ENCODE assay signal across 26 mouse cellular contexts in the genomic region with DNA sequence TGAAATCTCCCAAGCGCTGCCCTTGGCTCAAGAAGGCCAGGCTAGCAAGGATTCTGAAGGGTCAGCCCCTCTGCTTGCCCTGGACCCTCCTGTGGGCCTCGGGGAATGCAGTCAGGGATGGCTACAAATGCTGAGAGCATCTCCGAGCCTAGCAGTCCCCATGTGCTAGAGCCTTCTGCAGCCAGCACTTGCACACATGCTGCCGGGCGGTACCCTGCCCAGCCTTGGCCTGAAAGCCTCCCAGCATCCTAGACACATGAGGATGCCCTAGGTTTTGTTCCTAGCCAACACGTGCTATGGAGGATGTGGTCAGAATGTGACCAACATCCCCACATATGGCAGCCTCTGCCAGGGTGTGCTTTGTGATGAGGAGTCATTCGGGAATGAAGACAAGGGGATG. TPM values are rescaled to one million over a fixed set of nuclear protein-coding genes. Genes with fewer than 3 reads are reported as not detected.
DNase-seq lines count a peak whose midpoint lies in the region; ATAC-seq and TF ChIP-seq lines count a peak whose summit lies in the region.
"Had no signal": no experiment of that assay in that cellular context is flagged by ENCODE, and none has a peak within 500 bp of the region (broad histone marks: within the 10 kb centered on the region; RNA-seq: fewer than 3 reads in every experiment).

No protein-coding gene starts in this region.

- intact Hi-C loops in left cerebral cortex, postnatal 25 days (cut with DNase I) = no loop called here

- peak; percentile 24 for TF ChIP-seq POLR2A in myocyte (IDR thresholded peaks at IDR 0.05; ENCODE audit: insufficient read length, low read depth)

- no peak overlapping the region for H3K4me3 ChIP-seq in midbrain, embryonic 10.5 days
- no peak overlapping the region for H3K4me3 ChIP-seq in midbrain, embryonic 16.5 days (ENCODE audit: low read depth, low read length)
- H3K4me3 ChIP-seq in myocyte = no peak overlapping the region
- H3K4me3 ChIP-seq: embryonic facial prominence, embryonic 12.5 days; embryonic facial prominence, embryonic 15.5 days; forebrain, embryonic 13.5 days; heart, adult 2 months; heart, embryonic 10.5 days; heart, embryonic 13.5 days; hindbrain, embryonic 12.5 days; hindbrain, embryonic 15.5 days; intestine, embryonic 15.5 days had no signal

- DNase-seq in cerebellum, postnatal 25 days = peak; percentile 52 to 54
- no peak for DNase-seq in cerebellum, adult 9-10 months
- no peak for DNase-seq in midbrain, embryonic 10.5 days (ENCODE audit: low spot score)
- no peak for DNase-seq in left cerebral cortex, postnatal 25 days (ENCODE audit: low spot score in 2 of 2)
- DNase-seq: adrenal gland, adult 2 months; adrenal gland, postnatal 14 days; cerebellum, adult 11 months; gastrocnemius, postnatal 10 days; gastrocnemius, postnatal 36 days; heart, adult 2 months; heart, postnatal 14 days; heart, postnatal 4 days had no signal

- peaks cover 20% of the 10 kb centered on the region for H3K27me3 ChIP-seq in midbrain, embryonic 10.5 days (ENCODE audit: low read depth, poor library complexity, severe bottlenecking)
- no peaks in the 10 kb centered on the region for H3K27me3 ChIP-seq in midbrain, embryonic 16.5 days (ENCODE audit: control insufficient read depth, insufficient read depth, low read depth, low read length)
- H3K27me3 ChIP-seq in myocyte (ENCODE audit: control insufficient read depth, insufficient read depth, insufficient read length) = no peaks in the 10 kb centered on the region
- H3K27me3 ChIP-seq: embryonic facial prominence, embryonic 15.5 days; hindbrain, embryonic 15.5 days; intestine, embryonic 15.5 days had no signal

- no peak overlapping the region for H3ac ChIP-seq in myocyte (ENCODE audit: control insufficient read depth, insufficient read length)

- no peaks in the 10 kb centered on the region for H3K9me3 ChIP-seq in midbrain, embryonic 10.5 days (replicated peaks)
- H3K9me3 ChIP-seq in midbrain, embryonic 16.5 days (replicated peaks; ENCODE audit: control insufficient read depth, low read length, poor library complexity, severe bottlenecking) = no peaks in the 10 kb centered on the region; the same call in 1 of the 2 replicates
- H3K9me3 ChIP-seq: embryonic facial prominence, embryonic 12.5 days; embryonic facial prominence, embryonic 15.5 days; forebrain, embryonic 13.5 days; heart, embryonic 10.5 days; heart, embryonic 13.5 days; hindbrain, embryonic 12.5 days; hindbrain, embryonic 15.5 days; intestine, embryonic 15.5 days had no signal

- no peak overlapping the region for H3K9ac ChIP-seq in midbrain, embryonic 16.5 days (ENCODE audit: low read depth, low read length)
- H3K9ac ChIP-seq: embryonic facial prominence, embryonic 12.5 days; embryonic facial prominence, embryonic 15.5 days; forebrain, embryonic 13.5 days; heart, embryonic 13.5 days; hindbrain, embryonic 12.5 days; hindbrain, embryonic 15.5 days; intestine, embryonic 15.5 days had no signal

- H3K36me3 ChIP-seq in midbrain, embryonic 10.5 days = no peaks in the 10 kb centered on the region
- no peaks in the 10 kb centered on the region for H3K36me3 ChIP-seq in midbrain, embryonic 16.5 days (ENCODE audit: control insufficient read depth, insufficient read depth, low read length)
- peaks cover 32% of the 10 kb centered on the region for H3K36me3 ChIP-seq in myocyte (ENCODE audit: control insufficient read depth, insufficient read depth)
- H3K36me3 ChIP-seq: embryonic facial prominence, embryonic 12.5 days; embryonic facial prominence, embryonic 15.5 days; heart, embryonic 10.5 days; heart, embryonic 13.5 days; hindbrain, embryonic 12.5 days; hindbrain, embryonic 15.5 days; intestine, embryonic 15.5 days had no signal

- WGBS in midbrain, embryonic 10.5 days = 80% methylated on average over 7 of the region's 7 CpGs
- WGBS in midbrain, embryonic 16.5 days = 78% methylated on average over 7 of the region's 7 CpGs

- H3K79me2 ChIP-seq in myocyte (ENCODE audit: control insufficient read depth, insufficient read depth) = peaks cover 47% of the 10 kb centered on the region

- H3K27ac ChIP-seq in midbrain, embryonic 10.5 days (replicated peaks) = peak overlapping the region; percentile 70; the same call in 1 of the 2 replicates
- H3K27ac ChIP-seq in midbrain, embryonic 16.5 days (ENCODE audit: low read length) = no peak overlapping the region
- H3K27ac ChIP-seq: embryonic facial prominence, embryonic 12.5 days; embryonic facial prominence, embryonic 15.5 days; forebrain, embryonic 13.5 days; heart, adult 2 months; heart, embryonic 10.5 days; heart, embryonic 13.5 days; hindbrain, embryonic 12.5 days; hindbrain, embryonic 15.5 days; intestine, embryonic 15.5 days had no signal

- ATAC-seq in midbrain, embryonic 16.5 days = no peak
- ATAC-seq: CD4-positive, CD25-positive, alpha-beta regulatory T cell, adult 4 months; forebrain, embryonic 13.5 days; forebrain, embryonic 16.5 days; intestine, embryonic 15.5 days had no signal

- peaks cover 37% of the 10 kb centered on the region for H3K4me1 ChIP-seq in midbrain, embryonic 10.5 days
- H3K4me1 ChIP-seq in midbrain, embryonic 16.5 days (ENCODE audit: control insufficient read depth, insufficient read depth, low read length) = peaks cover 7% of the 10 kb centered on the region; the same call in 1 of the 2 replicates

- no peak overlapping the region for H3K4me2 ChIP-seq in midbrain, embryonic 16.5 days (ENCODE audit: low read length)
- H3K4me2 ChIP-seq in myocyte (ENCODE audit: low read depth) = no peak overlapping the region
- H3K4me2 ChIP-seq: embryonic facial prominence, embryonic 12.5 days; embryonic facial prominence, embryonic 15.5 days; forebrain, embryonic 13.5 days; heart, embryonic 13.5 days; hindbrain, embryonic 12.5 days; hindbrain, embryonic 15.5 days; intestine, embryonic 15.5 days had no signal

TF ChIP-seq in myocyte, 11 proteins besides CTCF, POLR2A, EP300 and RAD21:
- TF ChIP-seq POLR2AphosphoS2 (IDR thresholded peaks at IDR 0.05; ENCODE audit: insufficient read length, low read depth) (peak; percentile 38), TCF12 (IDR thresholded peaks at IDR 0.05; ENCODE audit: insufficient read depth, poor library complexity, severe bottlenecking) (no peak)
TF ChIP-seq in myocyte: peak in this region for 1.

RNA-seq across cellular contexts. Expression of a gene that starts 6.6 kb away (rescaled TPM):
- polyA plus RNA-seq in midbrain, embryonic 10.5 days (2016; fragmentation: Nextera tagmentation; extraction: Ambion mirVana) = 0.51 and 0.54 TPM in 2 replicates
- 2.2 and 2.9 TPM in 2 replicates for polyA plus RNA-seq in midbrain, embryonic 16.5 days (2015; fragmentation: Nextera tagmentation; extraction: Ambion mirVana)
- 401 TPM for polyA plus RNA-seq in myocyte (2012; fragmentation: generic; extraction: Trizol)
- total RNA-seq in left cerebral cortex, postnatal 25 days (2021) = under 1 TPM; 0.41 to 0.62 TPM
- total RNA-seq: common myeloid progenitor, adult 5-6 weeks; granulocyte monocyte progenitor cell, adult 5-6 weeks; heart, adult 2 months; heart, postnatal 14 days had no signal
- polyA plus RNA-seq: heart, adult 2 months had no signal

Comparison
In these comparisons a context has a peak if more than half of its experiments do, and no peak if none do; other contexts are left out.
1. DNase-seq: peak in cerebellum, postnatal 25 days (2 of 2); none in cerebellum, adult 9-10 months (single experiment), midbrain, embryonic 10.5 days (single experiment) and left cerebral cortex, postnatal 25 days (0 of 2).
2. RNA of a gene that starts 6.6 kb away (polyA plus RNA-seq): 401 TPM in myocyte (single experiment); 2.2 to 2.9 TPM in midbrain, embryonic 16.5 days and 0.51 to 0.54 TPM in midbrain, embryonic 10.5 days; every median in the first group is over 100 times any median in the second.